Mouse (Mus musculus) heart, postnatal 0 days (tissue): ENCODE results near the gene Fen1.

ENCODE experiments used
- CTCF ChIP-seq: IDR thresholded peaks from 2 replicates; pipeline ENCODE4 v1.5.1; 2016; ENCODE audit warnings: antibody characterized with exemption, control low read depth, low read depth
- EP300 ChIP-seq: IDR thresholded peaks from 2 replicates; pipeline ENCODE4 v1.6.1; 2016; ENCODE audit warnings: antibody characterized with exemption, low read depth

DNA sequence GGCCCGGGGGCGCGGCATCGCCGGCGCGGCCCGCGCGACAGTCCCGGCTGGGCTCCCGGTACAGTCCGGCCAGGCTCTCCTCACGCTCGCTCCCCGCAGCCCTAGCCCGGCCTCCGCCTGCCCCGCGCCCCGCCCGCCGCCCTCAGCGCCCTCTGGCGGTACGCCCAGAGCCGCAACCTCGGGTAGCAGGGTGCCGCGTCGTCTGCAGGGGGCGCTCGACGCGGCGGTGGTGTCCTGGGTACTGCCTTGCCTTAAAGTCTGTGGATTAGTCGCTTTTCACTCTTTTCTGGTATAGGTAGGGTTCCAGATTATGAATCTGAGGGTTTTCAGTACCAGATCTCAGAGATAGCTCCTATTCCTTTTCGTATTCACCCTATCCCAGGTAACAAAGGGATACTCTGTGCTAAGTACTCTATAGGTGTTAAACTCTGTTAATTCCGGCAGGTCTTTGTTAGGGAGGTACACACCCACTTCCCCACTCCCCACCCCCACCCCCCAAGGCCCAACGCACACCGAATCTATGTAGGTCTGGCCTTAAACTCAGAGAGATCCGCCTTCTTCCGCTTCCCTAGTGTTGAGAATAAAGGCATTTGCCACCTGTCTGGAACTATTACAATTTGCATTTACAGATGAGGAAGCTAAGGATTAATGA lies 36.8 kb upstream of the Fen1 start, which contains the start of gene Myrf:
- peak; percentile 79 for TF ChIP-seq CTCF
- TF ChIP-seq EP300 = no peak
